ENCODE assay signal across 13 mouse cellular contexts in the genomic region with DNA sequence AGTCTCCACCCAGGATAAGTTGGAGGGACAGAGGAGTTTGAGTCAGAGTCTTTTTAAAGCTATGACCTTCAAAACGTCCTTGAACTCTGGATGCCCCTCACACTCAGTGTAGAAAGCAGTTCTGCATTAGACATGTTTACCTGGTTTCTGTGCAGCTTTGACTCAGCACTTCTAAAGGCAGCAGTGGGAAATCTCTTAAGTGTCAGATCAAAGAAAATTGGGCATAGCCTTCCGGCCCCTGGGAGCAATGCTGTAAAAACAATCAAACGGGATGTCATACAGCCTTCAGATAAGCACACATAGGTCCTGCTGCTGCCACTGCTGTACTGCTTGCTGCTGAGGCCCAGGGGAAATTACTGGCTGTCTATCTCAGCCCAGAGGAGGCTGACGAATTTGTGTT.
A peak's percentile ranks its signal among the peaks of the same experiment; 100 is the strongest.
DNase-seq lines count a peak whose midpoint lies in the region; ATAC-seq lines count a peak whose summit lies in the region.
"Had no signal": no experiment of that assay in that cellular context is flagged by ENCODE, and none has a peak within 500 bp of the region (broad histone marks: within the 10 kb centered on the region; RNA-seq: fewer than 3 reads in every experiment).

No protein-coding gene starts in this region.

- peak; percentile 15 for DNase-seq in embryonic facial prominence, embryonic 11.5 days (ENCODE audit: low spot score)
- no peak for DNase-seq in embryonic facial prominence, embryonic 10.5 days (ENCODE audit: low spot score)
- DNase-seq in midbrain, embryonic 10.5 days (ENCODE audit: low spot score), result no peak
- DNase-seq in hindbrain, embryonic 14.5 days (ENCODE audit: low spot score), result peak; percentile 25
- no peak for DNase-seq in ovary, postnatal 36 days (ENCODE audit: low spot score)
- DNase-seq in kidney, postnatal 25 days, result no peak
- DNase-seq: kidney, adult 8-10 months; layer of hippocampus, adult 9-11 months; thymus, postnatal 25 days had no signal

- 49% methylated on average over 4 of the region's 4 CpGs for WGBS in embryonic facial prominence, embryonic 11.5 days
- WGBS in embryonic facial prominence, embryonic 10.5 days, result 53% methylated on average over 4 of the region's 4 CpGs
- WGBS in midbrain, embryonic 13.5 days, result 60% methylated on average over 4 of the region's 4 CpGs
- 80% methylated on average over 4 of the region's 4 CpGs for WGBS in midbrain, embryonic 10.5 days
- 45% methylated on average over 4 of the region's 4 CpGs for WGBS in hindbrain, embryonic 14.5 days
- 23% methylated on average over 4 of the region's 4 CpGs for WGBS in stomach, embryonic 14.5 days

- no peaks in the 10 kb centered on the region for H3K27me3 ChIP-seq in embryonic facial prominence, embryonic 11.5 days (ENCODE audit: control insufficient read depth, insufficient read depth, low read length)
- no peaks in the 10 kb centered on the region for H3K27me3 ChIP-seq in embryonic facial prominence, embryonic 10.5 days (replicated peaks; ENCODE audit: low read depth, poor library complexity, severe bottlenecking)
- H3K27me3 ChIP-seq in midbrain, embryonic 13.5 days, result no peaks in the 10 kb centered on the region
- H3K27me3 ChIP-seq in midbrain, embryonic 10.5 days (ENCODE audit: low read depth, poor library complexity, severe bottlenecking), result no peaks in the 10 kb centered on the region
- no peaks in the 10 kb centered on the region for H3K27me3 ChIP-seq in hindbrain, embryonic 14.5 days (ENCODE audit: control insufficient read depth, insufficient read depth, low read length)
- no peaks in the 10 kb centered on the region for H3K27me3 ChIP-seq in stomach, embryonic 14.5 days (ENCODE audit: control insufficient read depth, insufficient read depth, low read length)
- H3K27me3 ChIP-seq: limb, embryonic 13.5 days; lung, embryonic 15.5 days had no signal

- no peaks in the 10 kb centered on the region for H3K36me3 ChIP-seq in embryonic facial prominence, embryonic 11.5 days (replicated peaks; ENCODE audit: control insufficient read depth, insufficient read depth, low read depth, low read length)
- H3K36me3 ChIP-seq in embryonic facial prominence, embryonic 10.5 days (replicated peaks), result no peaks in the 10 kb centered on the region
- no peaks in the 10 kb centered on the region for H3K36me3 ChIP-seq in midbrain, embryonic 13.5 days
- no peaks in the 10 kb centered on the region for H3K36me3 ChIP-seq in midbrain, embryonic 10.5 days
- H3K36me3 ChIP-seq in hindbrain, embryonic 14.5 days (replicated peaks; ENCODE audit: control insufficient read depth, insufficient read depth), result no peaks in the 10 kb centered on the region
- H3K36me3 ChIP-seq in stomach, embryonic 14.5 days (ENCODE audit: control insufficient read depth, insufficient read depth, low read length), result no peaks in the 10 kb centered on the region
- H3K36me3 ChIP-seq: limb, embryonic 13.5 days; lung, embryonic 15.5 days had no signal

- H3K4me1 ChIP-seq in embryonic facial prominence, embryonic 11.5 days (ENCODE audit: control insufficient read depth, insufficient read depth, low read length), result no peaks in the 10 kb centered on the region
- no peaks in the 10 kb centered on the region; the same call in 1 of the 2 replicates for H3K4me1 ChIP-seq in embryonic facial prominence, embryonic 10.5 days
- no peaks in the 10 kb centered on the region for H3K4me1 ChIP-seq in midbrain, embryonic 13.5 days (replicated peaks)
- peaks cover 8% of the 10 kb centered on the region for H3K4me1 ChIP-seq in midbrain, embryonic 10.5 days
- peaks cover 3% of the 10 kb centered on the region; the same call in 1 of the 2 replicates for H3K4me1 ChIP-seq in hindbrain, embryonic 14.5 days (replicated peaks; ENCODE audit: control insufficient read depth, insufficient read depth, low read length)
- no peaks in the 10 kb centered on the region; the same call in 1 of the 2 replicates for H3K4me1 ChIP-seq in stomach, embryonic 14.5 days (ENCODE audit: control insufficient read depth, insufficient read depth, low read length)
- H3K4me1 ChIP-seq: limb, embryonic 13.5 days; lung, embryonic 15.5 days had no signal

- H3K4me2 ChIP-seq in embryonic facial prominence, embryonic 11.5 days (ENCODE audit: low read depth, low read length), result no peak overlapping the region
- no peak overlapping the region for H3K4me2 ChIP-seq in midbrain, embryonic 13.5 days (replicated peaks)
- H3K4me2 ChIP-seq in hindbrain, embryonic 14.5 days (replicated peaks), result no peak overlapping the region
- H3K4me2 ChIP-seq in stomach, embryonic 14.5 days (replicated peaks; ENCODE audit: low read depth, low read length), result no peak overlapping the region
- H3K4me2 ChIP-seq: limb, embryonic 13.5 days; lung, embryonic 15.5 days had no signal

- ATAC-seq in embryonic facial prominence, embryonic 11.5 days (replicated peaks; ENCODE audit: insufficient number of reproducible peaks, low FRiP score, low TSS enrichment, low read depth), result no peak
- peak; percentile 80 for ATAC-seq in midbrain, embryonic 13.5 days
- ATAC-seq in hindbrain, embryonic 14.5 days (ENCODE audit: low FRiP score), result peak; percentile 46; the same call in 1 of the 2 replicates
- ATAC-seq in stomach, embryonic 14.5 days (ENCODE audit: insufficient number of reproducible peaks, insufficient read depth, low FRiP score, low read depth), result peak; percentile 84

- no peak overlapping the region for H3K9ac ChIP-seq in embryonic facial prominence, embryonic 11.5 days (replicated peaks; ENCODE audit: low read length)
- H3K9ac ChIP-seq in midbrain, embryonic 13.5 days (replicated peaks), result no peak overlapping the region
- no peak overlapping the region for H3K9ac ChIP-seq in hindbrain, embryonic 14.5 days
- no peak overlapping the region for H3K9ac ChIP-seq in stomach, embryonic 14.5 days (replicated peaks; ENCODE audit: low read depth, low read length)
- H3K9ac ChIP-seq: limb, embryonic 13.5 days; lung, embryonic 15.5 days had no signal

- no peak overlapping the region for H3K27ac ChIP-seq in embryonic facial prominence, embryonic 11.5 days (replicated peaks; ENCODE audit: low read depth, low read length)
- no peak overlapping the region for H3K27ac ChIP-seq in embryonic facial prominence, embryonic 10.5 days (replicated peaks)
- 0 out of 2 replicates have a peak overlapping the region, but pooled peaks have one; percentile 2 for H3K27ac ChIP-seq in midbrain, embryonic 13.5 days
- no peak overlapping the region for H3K27ac ChIP-seq in midbrain, embryonic 10.5 days (replicated peaks)
- peak overlapping the region; percentile 67 for H3K27ac ChIP-seq in hindbrain, embryonic 14.5 days
- peak overlapping the region; percentile 44; the same call in 1 of the 2 replicates for H3K27ac ChIP-seq in stomach, embryonic 14.5 days (ENCODE audit: low read length)
- H3K27ac ChIP-seq: limb, embryonic 13.5 days; lung, embryonic 15.5 days had no signal

- no peaks in the 10 kb centered on the region for H3K9me3 ChIP-seq in embryonic facial prominence, embryonic 11.5 days (replicated peaks; ENCODE audit: control insufficient read depth, low read length)
- no peaks in the 10 kb centered on the region for H3K9me3 ChIP-seq in embryonic facial prominence, embryonic 10.5 days
- no peaks in the 10 kb centered on the region for H3K9me3 ChIP-seq in midbrain, embryonic 13.5 days
- H3K9me3 ChIP-seq in midbrain, embryonic 10.5 days (replicated peaks), result no peaks in the 10 kb centered on the region
- H3K9me3 ChIP-seq in hindbrain, embryonic 14.5 days (ENCODE audit: control insufficient read depth, low read length), result no peaks in the 10 kb centered on the region
- H3K9me3 ChIP-seq in stomach, embryonic 14.5 days (ENCODE audit: control insufficient read depth, low read depth, low read length), result no peaks in the 10 kb centered on the region
- H3K9me3 ChIP-seq: limb, embryonic 13.5 days; lung, embryonic 15.5 days had no signal

- no peak overlapping the region for H3K4me3 ChIP-seq in embryonic facial prominence, embryonic 11.5 days (ENCODE audit: low read depth, low read length)
- H3K4me3 ChIP-seq in embryonic facial prominence, embryonic 10.5 days, result no peak overlapping the region
- H3K4me3 ChIP-seq in midbrain, embryonic 13.5 days (replicated peaks), result no peak overlapping the region
- no peak overlapping the region for H3K4me3 ChIP-seq in midbrain, embryonic 10.5 days
- no peak overlapping the region for H3K4me3 ChIP-seq in hindbrain, embryonic 14.5 days (replicated peaks; ENCODE audit: low read length)
- H3K4me3 ChIP-seq in stomach, embryonic 14.5 days (ENCODE audit: low read depth, low read length), result no peak overlapping the region
- H3K4me3 ChIP-seq: limb, embryonic 13.5 days; lung, embryonic 15.5 days had no signal

Comparison
In these comparisons a context has a peak if more than half of its experiments do, and no peak if none do; other contexts are left out.
1. DNase-seq: peak in embryonic facial prominence, embryonic 11.5 days (single experiment) and hindbrain, embryonic 14.5 days (single experiment); none in embryonic facial prominence, embryonic 10.5 days (single experiment), midbrain, embryonic 10.5 days (single experiment), ovary, postnatal 36 days (single experiment) and kidney, postnatal 25 days (0 of 2).
2. H3K27ac ChIP-seq: peak in midbrain, embryonic 13.5 days (single experiment), hindbrain, embryonic 14.5 days (single experiment) and stomach, embryonic 14.5 days (single experiment); none in embryonic facial prominence, embryonic 11.5 days (single experiment), embryonic facial prominence, embryonic 10.5 days (single experiment) and midbrain, embryonic 10.5 days (single experiment).